In the genomic region with DNA sequence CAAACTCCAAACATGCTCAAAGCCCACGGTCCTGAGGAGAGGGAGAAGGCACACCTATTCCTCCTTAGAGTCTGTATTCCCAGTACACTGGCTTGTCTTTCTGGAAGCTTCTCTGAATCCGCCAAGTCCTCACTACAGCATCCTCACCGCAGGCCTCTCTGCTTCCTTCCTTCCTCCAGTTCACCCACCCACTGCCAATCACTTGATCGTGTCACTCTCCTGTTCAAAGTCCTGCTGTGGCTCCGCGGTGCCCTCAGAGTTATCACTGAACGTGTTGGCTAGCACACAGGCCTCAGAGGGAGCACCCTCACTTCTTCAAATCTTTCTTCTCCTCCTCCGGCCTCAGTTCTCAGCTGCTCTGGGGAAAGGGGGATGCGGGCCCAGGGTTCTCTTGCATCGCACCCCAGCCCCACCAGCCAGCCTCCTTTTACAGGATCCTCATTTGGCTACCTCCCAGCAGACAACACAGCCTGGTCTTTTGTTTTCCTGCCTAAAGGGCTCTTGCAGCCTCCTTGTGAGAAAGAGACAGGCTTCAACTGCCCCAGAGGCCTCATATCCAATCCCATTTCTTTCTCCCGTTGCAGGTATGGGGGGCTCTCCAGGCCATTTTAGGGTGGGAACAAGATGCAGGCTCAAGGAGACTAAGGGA, we compare ENCODE assay signal across 10 mouse cellular contexts.
A peak's percentile ranks its signal among the peaks of the same experiment; 100 is the strongest.
DNase-seq lines count a peak whose midpoint lies in the region; ATAC-seq and TF ChIP-seq lines count a peak whose summit lies in the region.
"Had no signal": no experiment of that assay in that cellular context is flagged by ENCODE, and none has a peak within 500 bp of the region (broad histone marks: within the 10 kb centered on the region; RNA-seq: fewer than 3 reads in every experiment).

No protein-coding gene starts in this region.

- TF ChIP-seq EP300 in ES-Bruce4 (IDR thresholded peaks at IDR 0.05; ENCODE audit: insufficient read depth, low read depth, low read length): no peak

- 11% methylated on average over 11 of the region's 11 CpGs for WGBS in forebrain, embryonic 16.5 days
- 40% methylated on average over 11 of the region's 11 CpGs for WGBS in limb, embryonic 13.5 days

- H3K4me1 ChIP-seq in E14TG2a.4 (replicated peaks; ENCODE audit: low read depth, low read length) (peaks cover 92% of the 10 kb centered on the region), ES-Bruce4 (ENCODE audit: control insufficient read depth, insufficient read depth, low read length) (peaks cover 33% of the 10 kb centered on the region)
- peaks cover 41% of the 10 kb centered on the region for H3K4me1 ChIP-seq in forebrain, embryonic 16.5 days (replicated peaks; ENCODE audit: control insufficient read depth, insufficient read depth, low read length)
- peaks cover 47% of the 10 kb centered on the region for H3K4me1 ChIP-seq in limb, embryonic 13.5 days

- H3K27ac ChIP-seq in ES-Bruce4 (ENCODE audit: insufficient read depth, low read length): peak overlapping the region; percentile 68
- no peak overlapping the region for H3K27ac ChIP-seq in forebrain, embryonic 16.5 days (ENCODE audit: low read length)
- H3K27ac ChIP-seq in limb, embryonic 13.5 days: peak overlapping the region; percentile 44; the same call in 1 of the 2 replicates

- no peak for TF ChIP-seq POLR2A in ES-Bruce4 (IDR thresholded peaks at IDR 0.05; ENCODE audit: insufficient read depth, low read length)

- peak overlapping the region; percentile 51 for H3K4me3 ChIP-seq in E14TG2a.4 (replicated peaks; ENCODE audit: low read length)
- 0 out of 2 replicates have a peak overlapping the region, but pooled peaks have one; percentile 3 for H3K4me3 ChIP-seq in ES-Bruce4 (ENCODE audit: low read depth, low read length)
- H3K4me3 ChIP-seq in forebrain, embryonic 16.5 days (replicated peaks; ENCODE audit: low read length): no peak overlapping the region
- no peak overlapping the region for H3K4me3 ChIP-seq in limb, embryonic 13.5 days
- H3K4me3 ChIP-seq: myocyte had no signal

- H3K27me3 ChIP-seq in E14TG2a.4 (ENCODE audit: insufficient read depth, low read length): no peaks in the 10 kb centered on the region
- H3K27me3 ChIP-seq in ES-Bruce4 (ENCODE audit: control insufficient read depth, insufficient read depth, low read length, poor library complexity, severe bottlenecking): no peaks in the 10 kb centered on the region
- no peaks in the 10 kb centered on the region for H3K27me3 ChIP-seq in forebrain, embryonic 16.5 days (replicated peaks; ENCODE audit: control insufficient read depth, insufficient read depth, low read length)
- H3K27me3 ChIP-seq in limb, embryonic 13.5 days: no peaks in the 10 kb centered on the region

- H3K4me2 ChIP-seq in forebrain, embryonic 16.5 days (ENCODE audit: low read length): no peak overlapping the region
- H3K4me2 ChIP-seq in limb, embryonic 13.5 days (replicated peaks): no peak overlapping the region; the same call in 1 of the 2 replicates

- no peak for ATAC-seq in forebrain, embryonic 16.5 days
- ATAC-seq in limb, embryonic 13.5 days (ENCODE audit: low FRiP score, low read depth): no peak

- H3K9ac ChIP-seq in ES-Bruce4 (ENCODE audit: low read depth, poor library complexity, severe bottlenecking): peak overlapping the region; percentile 23
- H3K9ac ChIP-seq in forebrain, embryonic 16.5 days (replicated peaks; ENCODE audit: low read depth, low read length): 0 out of 2 replicates have a peak overlapping the region, but pooled peaks have one; percentile 22
- H3K9ac ChIP-seq in limb, embryonic 13.5 days: peak overlapping the region; percentile 20; the same call in 1 of the 2 replicates

- no peak for DNase-seq in retina, embryonic 14.5 days (ENCODE audit: low spot score)
- DNase-seq in adipocyte (ENCODE audit: low spot score): no peak
- no peak for DNase-seq in frontal cortex, adult 2 months (ENCODE audit: extremely low spot score in 1 of 2, low spot score in 1 of 2)
- DNase-seq in urinary bladder, postnatal 25 days (ENCODE audit: low spot score): no peak
- DNase-seq: gastrocnemius, postnatal 14 days had no signal

- H3K9me3 ChIP-seq in E14TG2a.4 (ENCODE audit: low read length) (no peaks in the 10 kb centered on the region), ES-Bruce4 (replicated peaks; ENCODE audit: control insufficient read depth, insufficient read depth, low read length, poor library complexity, severe bottlenecking) (no peaks in the 10 kb centered on the region)
- no peaks in the 10 kb centered on the region for H3K9me3 ChIP-seq in forebrain, embryonic 16.5 days (ENCODE audit: control insufficient read depth, low read length)
- H3K9me3 ChIP-seq in limb, embryonic 13.5 days: no peaks in the 10 kb centered on the region

- no peaks in the 10 kb centered on the region for H3K36me3 ChIP-seq in E14TG2a.4 (ENCODE audit: insufficient read depth, low read length)
- no peaks in the 10 kb centered on the region for H3K36me3 ChIP-seq in ES-Bruce4 (ENCODE audit: control insufficient read depth, insufficient read depth, low read length, poor library complexity, severe bottlenecking)
- no peaks in the 10 kb centered on the region for H3K36me3 ChIP-seq in forebrain, embryonic 16.5 days (ENCODE audit: control insufficient read depth, insufficient read depth)
- H3K36me3 ChIP-seq in limb, embryonic 13.5 days: peaks cover 4% of the 10 kb centered on the region; the same call in 1 of the 2 replicates

- TF ChIP-seq CTCF in E14TG2a.4 (conservative IDR thresholded peaks at IDR 0.05; ENCODE audit: low read length) (no peak), ES-Bruce4 (IDR thresholded peaks at IDR 0.05; ENCODE audit: low read depth, low read length) (no peak)

Comparison
In these comparisons a context has a peak if more than half of its experiments do, and no peak if none do; other contexts are left out.
1. H3K4me3 ChIP-seq: peak in E14TG2a.4 (single experiment) and ES-Bruce4 (single experiment); none in forebrain, embryonic 16.5 days (single experiment) and limb, embryonic 13.5 days (single experiment).
2. Peak in every context shown above with its lines, with median percentiles within 50 percentile points of each other: H3K9ac ChIP-seq.